Mouse (Mus musculus): ENCODE measurements at regions not wholly inside any gene's neighbourhood (a gene's known extent, or its start where the extent isn't known, plus 50 kb on each side); places are given as distances from the start of the nearest gene placed in this dataset.

- no peak for TF ChIP-seq CTCF (IDR thresholded peaks at IDR 0.05; ENCODE audit: extremely low read depth, insufficient read depth, insufficient read length, insufficient replicate concordance)
- TF ChIP-seq POLR2A (IDR thresholded peaks at IDR 0.05; ENCODE audit: low read depth, low read length) = no peak
These were observed 1176.9 kb upstream of the A1bg start for GRCm38 (mm10) chr15:62099683-62100082.

Measured in spleen, adult 2 months (tissue).